Mouse (Mus musculus) adipocyte (in vitro differentiated cells): ENCODE data around the gene Traf1.

Source experiments
- DNase-seq: peaks from one replicate; pipeline ENCODE4 v3.0.0-alpha.2; 2016; ENCODE audit warnings: low spot score

Gene Traf1

DNA sequence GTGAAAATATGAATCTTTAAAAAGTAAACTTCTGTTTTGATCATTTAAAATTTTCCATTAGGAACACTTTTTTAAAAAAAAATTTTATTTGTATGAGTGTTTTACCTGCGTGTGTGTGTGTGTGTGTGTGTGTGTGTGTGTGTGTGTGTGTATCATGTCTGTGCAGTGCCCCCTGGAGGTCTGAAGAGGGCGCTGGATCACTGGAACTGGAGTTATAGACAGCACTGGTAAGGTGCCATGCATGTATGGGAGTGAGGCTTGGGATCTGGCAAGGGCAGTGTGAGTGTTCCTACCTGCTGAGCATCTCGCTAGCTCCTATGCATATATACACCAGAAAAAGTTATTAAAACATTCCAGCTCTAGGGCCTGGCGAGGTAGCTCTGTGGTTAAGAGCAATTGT, 59.8 kb downstream of the Traf1 start:
- DNase-seq = no peak

GRCm38 (mm10) chr2:34900412-34900811, 61.2 kb downstream of the Traf1 start:
- DNase-seq = peak; percentile 68

DNA sequence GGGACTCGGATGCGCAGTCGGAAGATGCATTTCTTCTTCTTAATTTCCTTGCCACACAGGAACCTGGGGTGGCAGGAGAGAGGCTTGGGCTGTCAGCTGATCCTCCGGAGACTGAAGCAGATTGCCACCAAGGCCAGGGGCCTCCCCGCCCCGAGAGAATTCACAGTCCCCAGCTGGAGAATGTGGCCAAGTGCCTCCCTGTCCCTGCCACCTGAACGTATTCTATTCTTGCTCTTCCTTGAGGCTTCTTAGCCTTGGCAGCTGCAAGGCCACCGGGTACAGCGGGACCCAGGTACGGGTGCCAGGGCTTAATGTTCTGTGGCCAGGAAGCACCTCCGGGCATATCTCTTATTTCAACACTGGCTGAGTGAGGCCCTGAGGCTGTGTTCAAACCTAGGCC, 61.9 kb downstream of the Traf1 start:
- DNase-seq = no peak

DNA sequence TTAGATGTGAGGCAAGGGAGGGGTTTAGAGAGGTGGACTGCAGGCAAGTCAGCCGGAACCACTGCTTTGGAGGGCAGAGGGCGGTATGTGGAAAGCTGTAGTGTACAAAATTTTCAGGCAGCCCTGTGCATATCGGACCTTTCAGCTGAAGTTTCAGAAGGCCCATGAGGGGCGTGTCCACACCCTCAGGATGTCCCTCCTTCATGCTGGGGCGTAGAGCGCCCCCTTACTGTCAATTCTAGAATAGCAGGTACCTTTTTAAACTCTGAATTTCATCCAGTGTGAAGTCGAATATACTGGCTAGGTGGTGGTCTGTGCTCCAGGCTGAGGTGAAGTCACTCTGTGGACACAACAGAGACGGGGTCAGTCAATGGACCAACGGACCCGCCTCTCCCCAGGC, 63.8 kb downstream of the Traf1 start:
- peak; percentile 56 for DNase-seq

- no peak for DNase-seq
Observed at GRCm38 (mm10) chr2:34896821-34897460, 64.6 kb downstream of the Traf1 start.

DNA sequence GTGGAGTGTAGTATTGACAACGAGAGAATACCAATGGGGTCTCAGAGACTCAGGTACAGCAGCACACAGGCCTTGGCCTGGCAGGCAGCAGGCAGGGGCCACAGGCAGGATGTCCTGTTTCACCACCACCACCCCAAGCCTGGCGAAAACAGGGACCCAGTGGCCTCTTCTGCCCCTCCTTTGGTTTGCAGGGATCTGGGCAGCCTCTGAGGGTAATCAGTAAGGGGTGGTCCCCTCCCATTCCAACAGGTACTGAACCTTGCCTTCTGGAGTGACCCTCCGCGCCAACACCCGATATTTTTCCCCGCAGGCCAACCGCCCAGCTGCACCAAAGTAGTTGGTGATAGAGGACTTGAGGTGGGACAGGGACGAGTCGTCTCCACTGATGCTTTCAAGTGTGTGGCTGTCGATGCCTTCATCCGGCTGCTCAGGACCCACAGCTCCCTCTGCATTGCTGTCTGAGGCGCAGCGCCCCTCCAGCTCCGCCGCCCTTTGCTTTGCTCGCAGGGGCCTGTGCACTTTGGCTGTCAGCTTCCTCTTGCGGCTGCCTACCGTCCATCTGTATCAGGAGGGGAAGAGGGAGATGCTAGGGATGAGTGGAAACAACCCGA, 66.0 kb downstream of the Traf1 start:
- DNase-seq = no peak

- DNase-seq = no peak
Observed at GRCm38 (mm10) chr2:34893950-34894349, 67.6 kb downstream of the Traf1 start.
